Mouse (Mus musculus) c-Kit-positive CD71-positive TER-119-negative erythroid progenitor cells, embryonic 14.5 days (primary cell): ENCODE results near the gene Zfp341.

ENCODE experiments used
- DNase-seq: peaks from one replicate; pipeline ENCODE4 v3.0.0-alpha.2; 2013; ENCODE audit warnings: low read depth

The Zfp341 gene

GRCm38 (mm10) chr2:154613118-154614115, at the start of gene Zfp341, which contains the start of gene 4930519P11Rik:
Zfp341 (plus strand) TSS chr2:154613297.
4930519P11Rik (minus strand) TSS chr2:154613437.
- no peak for DNase-seq

GRCm38 (mm10) chr2:154563612-154564170, 49.4 kb upstream of the Zfp341 start:
- DNase-seq: no peak

- no peak for DNase-seq
Observed at GRCm38 (mm10) chr2:154565562-154565961, 47.5 kb upstream of the Zfp341 start.

GRCm38 (mm10) chr2:154566641-154567040, 46.5 kb upstream of the Zfp341 start:
- no peak for DNase-seq

GRCm38 (mm10) chr2:154567766-154568165, 45.3 kb upstream of the Zfp341 start:
- no peak for DNase-seq

- no peak for DNase-seq
Observed at GRCm38 (mm10) chr2:154568329-154569070, 44.6 kb upstream of the Zfp341 start.

- peak; percentile 69 for DNase-seq
Observed at GRCm38 (mm10) chr2:154569071-154569748, 43.9 kb upstream of the Zfp341 start.

GRCm38 (mm10) chr2:154569836-154570286, 43.2 kb upstream of the Zfp341 start, which contains the start of gene E2f1:
E2f1 (minus strand) TSS chr2:154569892.
- peak; percentile 90 for DNase-seq

- DNase-seq: no peak
Observed at GRCm38 (mm10) chr2:154570666-154571065, 42.4 kb upstream of the Zfp341 start.

GRCm38 (mm10) chr2:154571266-154571665, 41.8 kb upstream of the Zfp341 start:
- no peak for DNase-seq

- no peak for DNase-seq
Observed at GRCm38 (mm10) chr2:154571976-154572375, 41.1 kb upstream of the Zfp341 start.

- no peak for DNase-seq
Observed at GRCm38 (mm10) chr2:154572996-154573395, 40.1 kb upstream of the Zfp341 start.

- no peak for DNase-seq
Observed at GRCm38 (mm10) chr2:154574271-154574670, 38.8 kb upstream of the Zfp341 start.

GRCm38 (mm10) chr2:154576876-154577743, 36.0 kb upstream of the Zfp341 start:
- DNase-seq: no peak

- DNase-seq: no peak
Observed at GRCm38 (mm10) chr2:154577744-154578067, 35.4 kb upstream of the Zfp341 start.

- no peak for DNase-seq
Observed at GRCm38 (mm10) chr2:154580586-154580985, 32.5 kb upstream of the Zfp341 start.

- no peak for DNase-seq
Observed at GRCm38 (mm10) chr2:154581421-154581820, 31.7 kb upstream of the Zfp341 start.

GRCm38 (mm10) chr2:154583906-154584872, 28.9 kb upstream of the Zfp341 start:
- DNase-seq: no peak

GRCm38 (mm10) chr2:154584931-154585601, 28.0 kb upstream of the Zfp341 start:
- DNase-seq: no peak
